Mouse (Mus musculus) midbrain, embryonic 12.5 days (tissue): ENCODE measurements around the gene Arhgap28. TPM values are rescaled to one million over a fixed set of nuclear protein-coding genes. Genes with fewer than 3 reads are reported as not detected.

Source experiments
- ATAC-seq: fragments of 200-750 bp; cut with Nextera tagmentation; 2 replicates; pipeline ENCODE4 v1.8.0; 2017; ENCODE audit warnings: low read depth, moderate TSS enrichment, moderate library complexity; ENCODE audit not compliant: low FRiP score
- H3K27ac ChIP-seq: fragments of 300-500 bp; sonication (generic); replicated peaks from 2 replicates; pipeline ENCODE4 v1.5.1; 2016; ENCODE audit warnings: mild to moderate bottlenecking
- H3K27me3 ChIP-seq: fragments of 300-500 bp; sonication (generic); 2 replicates; pipeline ENCODE4 v1.6.1; 2016; ENCODE audit warnings: mild to moderate bottlenecking
- H3K36me3 ChIP-seq: fragments of 300-500 bp; sonication (generic); 2 replicates; pipeline ENCODE4 v1.6.1; 2016
- H3K4me1 ChIP-seq: fragments of 300-500 bp; sonication (generic); 2 replicates; pipeline ENCODE4 v1.6.1; 2016
- H3K4me2 ChIP-seq: fragments of 300-500 bp; sonication (generic); replicated peaks from 2 replicates; pipeline ENCODE4 v1.6.1; 2016; ENCODE audit warnings: mild to moderate bottlenecking, moderate library complexity
- H3K4me3 ChIP-seq: fragments of 300-500 bp; sonication (generic); 2 replicates; pipeline ENCODE4 v1.5.1; 2016; ENCODE audit warnings: mild to moderate bottlenecking
- H3K9ac ChIP-seq: fragments of 300-500 bp; sonication (generic); replicated peaks from 2 replicates; pipeline ENCODE4 v1.6.1; 2016; ENCODE audit warnings: mild to moderate bottlenecking, moderate library complexity
- H3K9me3 ChIP-seq: fragments of 300-500 bp; sonication (generic); 2 replicates; pipeline ENCODE4 v1.6.1; 2016; ENCODE audit warnings: mild to moderate bottlenecking
- WGBS: fragments of 180-500 bp; shearing (Covaris S2); methylation state at CpG from one replicate; pipeline ENCODE4 v1.1.7; 2016; 5-methylcytosine and 5-hydroxymethylcytosine counted together
- polyA plus RNA-seq: library from polyadenylated mRNA; unstranded; fragments of >200 nt; fragmentation: Nextera tagmentation; extraction: Ambion mirVana; gene quantifications from 2 replicates; pipeline ENCODE4 v1.2.1, GENCODE M21; 2016

Arhgap28 gene
- polyA plus RNA-seq, 1 experiment from 2014 or later, result 21.2 TPM

GRCm38 (mm10) chr17:67928280-67928679 is 75.6 kb downstream of the Arhgap28 start:
- no peak for ATAC-seq
- Histone ChIP-seq H3K27me3 (no peaks in the 10 kb centered on the region), H3K9me3 (no peaks in the 10 kb centered on the region), H3K36me3 (no peaks in the 10 kb centered on the region), H3K4me2 (no peak overlapping the region), H3K4me3 (no peak overlapping the region), H3K4me1 (no peaks in the 10 kb centered on the region), H3K9ac (no peak overlapping the region), H3K27ac (no peak overlapping the region)
- 90% methylated on average over 6 of the region's 6 CpGs for WGBS

GRCm38 (mm10) chr17:67927864-67928263 is 76.1 kb downstream of the Arhgap28 start:
- Histone ChIP-seq H3K4me2 (no peak overlapping the region), H3K36me3 (no peaks in the 10 kb centered on the region), H3K4me3 (no peak overlapping the region), H3K27me3 (no peaks in the 10 kb centered on the region), H3K4me1 (no peaks in the 10 kb centered on the region), H3K9me3 (no peaks in the 10 kb centered on the region), H3K27ac (no peak overlapping the region), H3K9ac (no peak overlapping the region)
- ATAC-seq, result no peak
- 93% methylated on average over 8 of the region's 8 CpGs for WGBS

- Histone ChIP-seq H3K4me2 (no peak overlapping the region), H3K4me1 (no peaks in the 10 kb centered on the region), H3K36me3 (no peaks in the 10 kb centered on the region), H3K9me3 (no peaks in the 10 kb centered on the region), H3K27ac (no peak overlapping the region), H3K9ac (no peak overlapping the region), H3K4me3 (no peak overlapping the region), H3K27me3 (no peaks in the 10 kb centered on the region)
- 81% methylated on average over 7 of the region's 7 CpGs for WGBS
- no peak for ATAC-seq
Measured at GRCm38 (mm10) chr17:67919959-67920358, 84.0 kb downstream of the Arhgap28 start.

DNA sequence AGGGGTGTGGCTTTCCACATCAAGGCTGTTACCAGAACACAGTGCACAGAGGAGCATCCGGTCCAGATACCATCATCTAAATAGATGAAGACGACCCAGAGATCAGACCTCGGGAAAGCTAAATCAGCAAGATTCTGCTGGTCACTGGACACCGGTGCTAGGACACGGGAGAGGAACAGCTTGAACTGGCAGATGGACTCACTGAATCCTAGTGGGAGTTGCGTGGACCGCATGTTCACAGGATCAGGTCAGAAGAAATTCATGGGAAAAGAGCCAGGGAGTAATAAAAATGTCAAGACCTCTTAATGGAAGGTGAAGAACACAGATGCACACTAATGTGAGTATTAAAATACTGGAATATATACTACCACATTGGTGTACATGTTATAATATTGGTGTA is 85.7 kb downstream of the Arhgap28 start:
- Histone ChIP-seq H3K9ac (no peak overlapping the region), H3K36me3 (no peaks in the 10 kb centered on the region), H3K27ac (no peak overlapping the region), H3K9me3 (no peaks in the 10 kb centered on the region), H3K4me3 (no peak overlapping the region), H3K4me2 (no peak overlapping the region), H3K4me1 (no peaks in the 10 kb centered on the region), H3K27me3 (no peaks in the 10 kb centered on the region)
- whole genome bisulfite sequencing, result 94% methylated on average over 7 of the region's 7 CpGs
- no peak for ATAC-seq

- no peak for ATAC-seq
- H3K36me3 ChIP-seq, result no peaks in the 10 kb centered on the region
- no peaks in the 10 kb centered on the region for H3K27me3 ChIP-seq
- no peak overlapping the region for H3K4me2 ChIP-seq
- H3K9ac ChIP-seq, result no peak overlapping the region
- no peak overlapping the region for H3K27ac ChIP-seq
- H3K9me3 ChIP-seq, result no peaks in the 10 kb centered on the region
- 61% methylated on average over 2 of the region's 2 CpGs for WGBS
- no peak overlapping the region for H3K4me3 ChIP-seq
- no peaks in the 10 kb centered on the region for H3K4me1 ChIP-seq
Measured at GRCm38 (mm10) chr17:67916901-67917300, 87.0 kb downstream of the Arhgap28 start.

GRCm38 (mm10) chr17:67912640-67913039 is 91.3 kb downstream of the Arhgap28 start:
- H3K36me3 ChIP-seq, result no peaks in the 10 kb centered on the region
- H3K9me3 ChIP-seq, result no peaks in the 10 kb centered on the region
- no peaks in the 10 kb centered on the region for H3K27me3 ChIP-seq
- H3K4me1 ChIP-seq, result no peaks in the 10 kb centered on the region
- H3K27ac ChIP-seq, result no peak overlapping the region
- no peak overlapping the region for H3K4me3 ChIP-seq
- 59% methylated on average over 12 of the region's 12 CpGs for WGBS
- no peak overlapping the region for H3K4me2 ChIP-seq
- no peak overlapping the region for H3K9ac ChIP-seq
- 0 out of 2 replicates have a peak, but pooled peaks have one; percentile 44 for ATAC-seq

GRCm38 (mm10) chr17:67912051-67912450 is 91.9 kb downstream of the Arhgap28 start:
- no peak overlapping the region for H3K4me3 ChIP-seq
- no peak overlapping the region for H3K9ac ChIP-seq
- no peak overlapping the region for H3K27ac ChIP-seq
- H3K27me3 ChIP-seq, result no peaks in the 10 kb centered on the region
- no peaks in the 10 kb centered on the region for H3K36me3 ChIP-seq
- no peaks in the 10 kb centered on the region for H3K9me3 ChIP-seq
- no peak overlapping the region for H3K4me2 ChIP-seq
- 88% methylated on average over 11 of the region's 11 CpGs for WGBS
- no peaks in the 10 kb centered on the region for H3K4me1 ChIP-seq
- ATAC-seq, result no peak

DNA sequence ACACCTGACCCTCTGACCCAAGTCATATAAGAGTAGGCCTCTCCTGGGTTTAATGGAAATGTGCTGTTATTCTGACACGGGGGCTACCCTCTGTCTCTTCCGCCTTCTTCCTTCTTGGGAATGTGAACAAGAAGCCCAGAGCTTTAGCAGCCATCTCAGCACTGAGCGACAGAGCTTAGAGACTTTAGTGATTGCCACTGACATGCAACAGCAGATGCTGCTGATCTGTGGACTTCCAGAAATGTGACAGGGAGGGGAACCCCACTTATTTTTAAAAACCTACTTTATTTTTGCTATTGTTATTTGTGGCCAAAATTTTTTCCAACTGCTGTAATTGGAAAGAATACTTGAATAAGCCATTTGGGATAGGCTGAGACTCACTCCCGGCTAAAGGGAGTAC is 95.4 kb downstream of the Arhgap28 start:
- H3K9ac ChIP-seq, result no peak overlapping the region
- no peak overlapping the region for H3K4me2 ChIP-seq
- no peaks in the 10 kb centered on the region for H3K9me3 ChIP-seq
- H3K27me3 ChIP-seq, result no peaks in the 10 kb centered on the region
- 83% methylated on average over 4 of the region's 4 CpGs for WGBS
- H3K27ac ChIP-seq, result no peak overlapping the region
- no peaks in the 10 kb centered on the region for H3K4me1 ChIP-seq
- no peaks in the 10 kb centered on the region for H3K36me3 ChIP-seq
- ATAC-seq, result no peak
- H3K4me3 ChIP-seq, result no peak overlapping the region

- Histone ChIP-seq H3K27ac (no peak overlapping the region), H3K9me3 (no peaks in the 10 kb centered on the region), H3K9ac (no peak overlapping the region), H3K27me3 (no peaks in the 10 kb centered on the region), H3K4me1 (no peaks in the 10 kb centered on the region), H3K4me2 (no peak overlapping the region), H3K4me3 (no peak overlapping the region), H3K36me3 (no peaks in the 10 kb centered on the region)
- no peak for ATAC-seq
- 83% methylated on average over 4 of the region's 4 CpGs for WGBS
Measured at GRCm38 (mm10) chr17:67908137-67908536, 95.8 kb downstream of the Arhgap28 start.

DNA sequence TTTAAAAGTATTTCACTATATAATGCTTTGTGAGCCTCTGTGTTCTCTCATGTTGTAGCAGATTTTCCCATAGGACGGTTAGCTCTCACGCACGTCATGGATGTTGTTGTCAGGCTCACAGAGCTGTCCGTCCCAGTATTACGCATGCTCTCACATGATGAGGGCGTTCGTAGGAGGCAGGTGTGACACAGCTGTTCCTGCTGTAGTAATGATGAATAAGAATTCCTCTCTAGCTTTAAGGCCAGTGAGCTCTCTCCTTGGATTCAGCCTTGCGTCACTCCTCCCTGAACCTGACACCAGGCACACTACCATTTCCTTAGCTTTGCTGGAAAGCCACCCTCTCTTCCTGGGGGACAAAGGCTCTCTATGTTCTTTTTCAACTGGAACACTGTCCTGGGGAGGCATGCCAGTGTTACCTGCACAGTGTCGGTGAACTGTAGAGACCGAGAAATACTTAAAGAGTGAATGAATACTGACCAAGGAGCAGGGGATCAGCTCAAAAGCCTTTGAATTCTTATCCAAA is 96.3 kb downstream of the Arhgap28 start:
- Histone ChIP-seq H3K4me2 (no peak overlapping the region), H3K4me3 (no peak overlapping the region), H3K27ac (no peak overlapping the region), H3K9ac (no peak overlapping the region), H3K9me3 (no peaks in the 10 kb centered on the region), H3K27me3 (no peaks in the 10 kb centered on the region), H3K4me1 (no peaks in the 10 kb centered on the region), H3K36me3 (no peaks in the 10 kb centered on the region)
- no peak for ATAC-seq
- WGBS, result 92% methylated on average over 10 of the region's 10 CpGs

DNA sequence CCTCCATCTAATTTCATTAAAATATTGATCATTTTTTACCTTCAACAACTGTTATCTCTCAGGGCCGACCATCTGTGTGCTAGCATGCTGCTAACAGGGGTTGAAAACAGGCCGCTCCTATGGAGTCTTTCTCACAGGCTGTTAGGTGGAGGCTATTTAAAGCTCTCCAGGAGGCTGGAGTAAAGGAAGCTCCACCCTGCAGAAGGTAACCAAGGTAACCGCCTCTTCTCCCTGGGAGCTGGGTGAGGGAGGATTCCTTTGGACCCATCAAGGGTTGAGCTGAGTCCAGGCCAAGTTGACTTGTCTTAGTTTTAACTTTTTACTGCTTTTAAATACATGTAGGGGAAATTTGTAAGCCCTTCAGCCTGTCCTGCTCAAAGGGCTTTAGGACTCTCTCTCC is 97.7 kb downstream of the Arhgap28 start:
- ATAC-seq, result no peak

DNA sequence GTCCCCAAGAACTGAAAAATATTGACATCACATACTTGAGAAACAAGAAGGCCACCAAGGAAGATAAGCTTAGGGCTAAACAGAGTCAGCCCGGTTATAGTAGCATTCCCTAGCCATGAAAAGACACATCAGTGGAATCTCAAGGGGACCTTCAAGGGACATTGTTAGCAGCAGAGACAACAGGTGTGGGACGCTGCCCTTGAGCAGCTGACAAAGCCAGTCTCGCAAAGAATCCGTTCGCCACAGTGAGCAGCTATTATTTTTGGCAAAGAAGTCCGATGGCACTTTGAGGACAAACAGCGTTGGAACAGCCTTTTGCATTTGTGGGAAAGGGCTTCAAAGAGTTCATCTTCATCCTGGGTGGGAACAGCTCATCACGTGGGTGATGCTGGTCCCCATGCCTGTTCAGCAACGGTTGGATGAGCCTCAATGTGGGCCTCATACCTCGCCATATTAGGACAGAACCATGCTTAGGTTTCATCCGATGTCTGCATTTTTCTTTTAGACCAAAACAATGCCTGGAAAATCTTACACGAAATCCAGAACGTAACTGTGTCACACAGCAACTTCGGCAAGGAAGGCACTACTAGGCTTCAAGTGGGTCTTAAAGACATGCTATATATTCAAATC is 99.5 kb downstream of the Arhgap28 start:
- H3K27me3 ChIP-seq, result no peaks in the 10 kb centered on the region
- H3K4me2 ChIP-seq, result no peak overlapping the region
- H3K27ac ChIP-seq, result no peak overlapping the region
- no peaks in the 10 kb centered on the region for H3K4me1 ChIP-seq
- no peaks in the 10 kb centered on the region for H3K9me3 ChIP-seq
- no peaks in the 10 kb centered on the region for H3K36me3 ChIP-seq
- no peak overlapping the region for H3K9ac ChIP-seq
- WGBS, result 84% methylated on average over 14 of the region's 14 CpGs
- no peak overlapping the region for H3K4me3 ChIP-seq
- ATAC-seq, result no peak

More for the DNA sequence above, 97.7 kb downstream of the Arhgap28 start:
- no peaks in the 10 kb centered on the region for H3K4me1 ChIP-seq
- no peaks in the 10 kb centered on the region for H3K36me3 ChIP-seq
- H3K4me3 ChIP-seq, result no peak overlapping the region
- no peak overlapping the region for H3K27ac ChIP-seq
- H3K27me3 ChIP-seq, result no peaks in the 10 kb centered on the region
- no peak overlapping the region for H3K9ac ChIP-seq
- H3K9me3 ChIP-seq, result no peaks in the 10 kb centered on the region
- 67% methylated on average over 3 of the region's 3 CpGs for WGBS
- H3K4me2 ChIP-seq, result no peak overlapping the region

GRCm38 (mm10) chr17:67902847-67903246 is 101.1 kb downstream of the Arhgap28 start:
- no peak overlapping the region for H3K9ac ChIP-seq
- no peaks in the 10 kb centered on the region for H3K27me3 ChIP-seq
- H3K9me3 ChIP-seq, result no peaks in the 10 kb centered on the region
- no peaks in the 10 kb centered on the region for H3K36me3 ChIP-seq
- H3K27ac ChIP-seq, result no peak overlapping the region
- no peak overlapping the region for H3K4me3 ChIP-seq
- 94% methylated on average over 4 of the region's 4 CpGs for whole genome bisulfite sequencing
- no peaks in the 10 kb centered on the region for H3K4me1 ChIP-seq
- no peak for ATAC-seq
- H3K4me2 ChIP-seq, result no peak overlapping the region
